Mouse (Mus musculus) olfactory bulb, adult 2 months (tissue): ENCODE results near the gene 6820408C15Rik. TPM values are rescaled to one million over a fixed set of nuclear protein-coding genes. Genes with fewer than 3 reads are reported as not detected.

ENCODE experiments used
- H3K27ac ChIP-seq: fragments of 200-500 bp; 2 replicates; pipeline ENCODE4 v1.5.1; 2012; ENCODE audit warnings: low read depth, low read length; ENCODE audit not compliant: insufficient read depth
- H3K4me1 ChIP-seq: fragments of 200-500 bp; 2 replicates; pipeline ENCODE4 v1.6.1; 2012; ENCODE audit warnings: low read length; ENCODE audit not compliant: control insufficient read depth, insufficient read depth
- H3K4me3 ChIP-seq: fragments of 200-500 bp; 2 replicates; pipeline ENCODE4 v1.5.1; 2012; ENCODE audit warnings: mild to moderate bottlenecking, low read depth, low read length, moderate library complexity; ENCODE audit not compliant: insufficient read depth
- CTCF ChIP-seq: fragments of 200-500 bp; IDR thresholded peaks from 2 replicates; pipeline ENCODE4 v1.5.1; 2012; ENCODE audit warnings: low read depth, mild to moderate bottlenecking, low read length, moderate library complexity; ENCODE audit not compliant: insufficient read depth
- POLR2A ChIP-seq: fragments of 200-500 bp; IDR thresholded peaks from 2 replicates; pipeline ENCODE4 v1.6.1; 2012; ENCODE audit warnings: mild to moderate bottlenecking, low read depth, low read length, moderate library complexity; ENCODE audit not compliant: insufficient read depth
- WGBS: fragments of 180-500 bp; shearing (Covaris S2); methylation state at CpG from one replicate; pipeline ENCODE4 v1.1.7; 2018; 5-methylcytosine and 5-hydroxymethylcytosine counted together
- polyA plus RNA-seq: library from polyadenylated mRNA; stranded (reverse); fragments of >200 nt; gene quantifications from 2 replicates; pipeline ENCODE4 v1.2.4, GENCODE M21; 2012; ENCODE audit warnings: low replicate concordance; ENCODE audit not compliant: missing spikeins, insufficient read depth, insufficient read length

6820408C15Rik gene
- polyA plus RNA-seq, 1 experiment: not detected

DNA sequence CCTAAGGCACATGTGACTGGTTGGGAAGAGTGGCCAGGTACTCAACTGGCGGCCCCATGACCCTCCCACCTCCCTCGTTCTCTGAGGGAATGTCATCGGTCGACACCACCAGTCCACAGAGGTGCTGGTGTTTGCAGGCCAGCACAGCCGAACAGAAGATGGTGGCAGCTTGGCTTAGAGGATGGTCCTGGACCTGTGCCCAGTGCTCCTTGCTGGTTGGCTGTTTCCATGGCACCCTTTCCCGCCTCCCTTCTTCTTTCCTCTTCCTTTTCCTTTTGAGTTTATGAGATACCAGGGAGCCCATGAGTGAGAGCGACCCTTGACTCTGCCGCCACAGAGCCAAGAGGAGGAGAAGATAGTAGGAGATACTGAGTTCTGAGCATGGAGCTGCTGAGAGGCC lies 27.9 kb downstream of the 6820408C15Rik start:
- 64% methylated on average over 8 of the region's 8 CpGs for WGBS
- TF ChIP-seq POLR2A (no peak), CTCF (no peak)
- Histone ChIP-seq H3K4me3 (no peak overlapping the region), H3K4me1 (peaks cover 13% of the 10 kb centered on the region), H3K27ac (no peak overlapping the region)

DNA sequence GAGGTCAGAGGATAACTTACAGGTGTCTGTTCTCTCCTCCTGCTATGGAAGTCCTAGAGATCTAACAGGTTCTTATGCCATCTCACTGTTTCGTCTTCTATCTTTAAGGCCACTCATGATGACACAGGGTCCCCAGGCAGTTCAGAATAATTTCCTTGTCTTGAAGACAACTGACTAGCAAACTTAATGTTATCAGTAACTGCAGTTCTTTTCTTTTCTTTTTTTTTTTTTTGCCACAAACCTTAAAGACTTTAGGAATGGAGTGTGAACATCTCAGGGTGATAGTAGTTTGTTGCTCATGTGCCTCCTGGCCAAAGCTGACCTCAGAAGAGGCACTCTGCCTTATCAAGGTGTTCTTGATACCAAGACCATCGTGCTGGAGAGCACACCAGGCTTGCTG lies 31.3 kb downstream of the 6820408C15Rik start:
- no peak overlapping the region for H3K4me3 ChIP-seq
- no peak for TF ChIP-seq POLR2A
- TF ChIP-seq CTCF: no peak
- no peak overlapping the region for H3K27ac ChIP-seq
- 87% methylated on average over 2 of the region's 2 CpGs for WGBS
- H3K4me1 ChIP-seq: peaks cover 13% of the 10 kb centered on the region

DNA sequence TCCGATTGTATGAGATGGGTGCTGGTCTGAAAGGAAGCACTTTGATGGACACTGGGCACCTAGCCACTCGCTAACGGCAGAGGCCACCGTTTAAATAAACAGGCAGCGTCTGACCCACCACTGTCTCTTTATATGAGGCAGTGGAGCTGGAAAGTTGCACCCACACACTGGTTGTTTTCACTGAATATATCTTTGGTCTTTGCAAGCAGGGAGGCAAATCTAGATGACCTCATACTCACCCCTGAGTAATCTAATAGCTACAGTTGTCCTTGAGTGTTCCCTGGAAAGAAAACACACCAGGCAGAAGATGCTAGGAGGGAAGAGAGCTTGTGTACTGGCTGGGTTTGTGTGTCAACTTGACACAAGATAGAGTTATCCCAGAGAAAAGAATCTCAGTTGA lies 32.1 kb downstream of the 6820408C15Rik start:
- H3K27ac ChIP-seq: no peak overlapping the region
- TF ChIP-seq CTCF (no peak), POLR2A (no peak)
- WGBS: 17% methylated on average over 5 of the region's 5 CpGs
- no peak overlapping the region for H3K4me3 ChIP-seq
- H3K4me1 ChIP-seq: peaks cover 13% of the 10 kb centered on the region

DNA sequence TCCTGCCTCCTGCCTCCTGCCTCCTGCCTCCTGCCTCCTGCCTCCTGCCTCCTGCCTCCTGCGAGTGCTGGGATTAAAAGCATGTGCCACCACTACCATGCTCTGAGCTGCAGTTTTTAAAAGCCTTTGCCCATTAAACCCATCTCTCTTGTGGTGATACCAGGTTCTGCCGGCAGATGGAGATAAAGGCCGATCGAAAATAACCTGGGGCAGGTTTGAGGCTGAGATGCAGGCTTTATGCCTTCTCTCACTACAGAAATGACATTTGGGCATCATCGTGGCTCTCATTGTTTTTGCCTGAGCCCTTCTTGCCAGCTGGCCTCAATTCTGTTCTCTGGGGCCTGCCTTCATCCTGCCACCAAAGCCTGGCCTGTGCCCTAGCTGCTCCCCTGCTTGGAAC lies 34.9 kb downstream of the 6820408C15Rik start:
- TF ChIP-seq POLR2A (no peak), CTCF (peak; percentile 29; the same call in 1 of the 2 replicates)
- peaks cover 10% of the 10 kb centered on the region for H3K4me1 ChIP-seq
- H3K4me3 ChIP-seq: no peak overlapping the region
- no peak overlapping the region for H3K27ac ChIP-seq
- WGBS: 5% methylated on average over 5 of the region's 5 CpGs

DNA sequence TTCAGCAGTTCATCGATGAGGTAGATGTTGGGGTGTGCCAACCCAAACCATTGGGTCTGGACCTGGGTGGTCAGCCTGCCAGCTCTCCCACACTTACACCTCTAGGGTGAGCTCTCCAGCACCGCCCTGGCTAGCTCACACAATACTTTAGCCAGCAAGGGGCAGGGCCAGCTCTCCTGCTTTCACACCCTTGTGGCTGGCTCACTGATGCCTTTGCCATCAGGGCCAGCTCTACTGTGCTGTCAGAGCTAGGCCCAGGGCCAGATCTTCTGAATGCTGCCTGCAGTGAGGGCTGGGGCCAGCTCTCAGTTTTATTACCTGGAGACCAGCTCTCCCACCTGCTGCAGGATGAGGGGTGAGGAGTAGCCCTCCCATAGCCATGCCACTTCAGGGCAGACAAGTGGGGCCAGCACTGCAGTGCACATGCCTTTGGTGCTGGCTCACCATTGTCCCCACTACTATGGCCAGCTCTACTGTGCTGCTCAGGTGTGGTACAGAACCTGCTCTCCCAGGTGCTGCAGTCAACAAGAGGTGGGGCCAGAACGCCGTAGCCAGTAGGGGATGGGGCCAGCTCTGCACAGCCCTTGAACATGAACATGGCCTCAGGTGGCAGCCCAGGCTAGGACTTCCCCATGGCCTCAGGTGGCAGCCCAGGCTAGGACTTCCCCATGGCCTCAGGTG lies 36.9 kb downstream of the 6820408C15Rik start:
- TF ChIP-seq CTCF (no peak), POLR2A (no peak)
- H3K27ac ChIP-seq: no peak overlapping the region
- peaks cover 5% of the 10 kb centered on the region for H3K4me1 ChIP-seq
- H3K4me3 ChIP-seq: no peak overlapping the region
- WGBS: 79% methylated on average over 4 of the region's 4 CpGs

DNA sequence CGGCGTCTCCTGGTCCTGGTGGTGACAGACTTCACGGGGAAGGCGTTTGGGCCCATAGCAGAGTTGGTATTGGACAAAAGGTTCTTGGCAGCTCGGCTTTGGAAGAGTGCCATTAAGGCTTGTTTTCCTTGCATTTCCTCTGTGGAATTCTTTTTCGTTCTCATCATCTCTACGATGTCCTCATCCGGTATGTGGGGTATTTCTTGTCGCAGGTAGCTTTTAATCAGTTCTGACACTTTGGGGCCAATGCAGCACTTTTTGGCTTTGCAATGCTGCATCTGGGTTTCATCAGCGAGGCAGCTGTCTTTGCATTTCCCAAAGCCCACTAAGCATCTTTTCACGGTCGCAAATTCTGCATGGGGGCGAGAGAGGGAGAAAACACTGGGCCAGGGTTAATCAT lies 43.9 kb downstream of the 6820408C15Rik start:
- TF ChIP-seq CTCF: no peak
- Histone ChIP-seq H3K4me1 (no peaks in the 10 kb centered on the region), H3K27ac (no peak overlapping the region), H3K4me3 (no peak overlapping the region)
- WGBS: 49% methylated on average over 13 of the region's 13 CpGs

DNA sequence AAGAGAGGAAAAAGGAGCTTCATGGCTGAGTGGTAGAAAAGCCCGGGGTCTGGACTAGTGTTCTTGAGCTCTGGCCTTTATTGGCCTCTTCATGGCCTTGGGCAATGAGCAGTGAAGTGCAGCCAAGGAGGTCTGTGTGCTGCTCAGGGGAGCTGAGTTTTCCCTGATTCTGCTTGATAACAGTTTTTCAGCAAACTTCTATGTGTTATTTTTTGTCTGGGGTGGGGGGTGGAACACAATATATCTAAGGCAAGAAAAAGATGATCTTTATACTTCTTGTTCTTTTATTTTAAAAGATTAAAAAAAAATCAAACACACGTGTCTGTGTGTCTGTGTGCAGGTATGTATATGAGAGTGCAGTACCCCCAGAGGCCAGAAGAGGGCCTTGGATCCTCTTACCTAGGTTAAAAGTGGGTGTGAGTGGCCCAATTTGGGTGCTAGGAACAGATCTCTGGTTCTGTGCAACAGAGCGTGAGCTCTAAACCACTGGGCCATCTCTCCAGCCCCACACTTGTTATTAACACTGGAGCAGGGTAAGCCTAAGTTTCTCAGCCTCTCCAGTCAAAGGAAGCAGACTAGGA lies 49.3 kb downstream of the 6820408C15Rik start, which contains the start of gene Defb23:
Defb23 (minus strand) TSS at position 51 of the 581 bp plus-strand sequence.
- no peak for TF ChIP-seq CTCF
- TF ChIP-seq POLR2A: no peak
- Histone ChIP-seq H3K4me1 (no peaks in the 10 kb centered on the region), H3K4me3 (no peak within 1 kb of the TSS), H3K27ac (no peak within 1 kb of the TSS)
- 95% methylated on average over 3 of the region's 3 CpGs for WGBS

DNA sequence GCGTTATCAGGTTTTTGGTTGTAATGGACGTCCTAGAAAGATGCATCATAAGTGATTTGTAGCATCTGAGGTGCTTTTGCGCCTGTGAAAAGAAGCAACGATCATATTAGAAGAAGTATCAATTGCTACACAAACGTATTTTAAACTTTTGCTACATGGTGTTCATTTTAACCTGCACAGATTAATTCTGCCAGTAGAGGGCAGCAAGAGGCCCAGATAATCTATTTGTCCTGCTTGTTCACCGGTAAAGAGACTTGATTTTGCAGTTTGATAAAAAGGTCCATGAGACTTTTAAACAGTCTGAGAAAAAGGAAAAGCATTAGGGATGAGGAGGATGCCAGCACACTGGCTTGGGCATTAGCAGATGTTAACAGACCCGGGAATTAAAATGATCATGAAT lies 55.6 kb downstream of the 6820408C15Rik start:
- Histone ChIP-seq H3K4me3 (no peak overlapping the region), H3K4me1 (no peaks in the 10 kb centered on the region), H3K27ac (no peak overlapping the region)
- WGBS: 26% methylated on average over 7 of the region's 7 CpGs
- TF ChIP-seq CTCF: no peak
- TF ChIP-seq POLR2A: no peak

DNA sequence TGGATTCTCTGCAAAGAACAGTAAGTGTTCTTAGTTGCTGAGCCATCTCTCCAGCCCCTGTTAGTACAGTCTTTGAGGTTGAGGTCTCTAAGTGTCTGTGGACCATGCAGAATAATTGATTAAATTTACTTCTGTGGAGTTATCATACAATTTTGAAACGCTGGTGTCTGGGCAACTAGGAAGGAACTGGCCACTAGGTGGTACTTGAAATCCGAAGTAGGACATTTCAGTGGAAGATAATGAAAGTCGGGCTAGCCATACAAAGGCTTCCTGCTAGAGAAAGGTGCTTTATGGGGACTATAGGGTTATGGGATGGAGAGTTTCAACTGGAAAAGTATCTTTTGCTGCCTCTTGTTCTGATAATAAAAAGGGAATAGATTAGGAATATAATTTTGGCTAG lies 57.0 kb downstream of the 6820408C15Rik start:
- no peaks in the 10 kb centered on the region for H3K4me1 ChIP-seq
- TF ChIP-seq CTCF: no peak
- no peak for TF ChIP-seq POLR2A
- 33% methylated on average over 3 of the region's 3 CpGs for WGBS
- H3K4me3 ChIP-seq: no peak overlapping the region
- no peak overlapping the region for H3K27ac ChIP-seq
